8 mouse cellular contexts compared by ENCODE assay signal in genomic region chr15:30171493-30172195, GRCm38 (mm10). TPM values are rescaled to one million over a fixed set of nuclear protein-coding genes. Genes with fewer than 3 reads are reported as not detected.
DNase-seq lines count a peak whose midpoint lies in the region; ATAC-seq and TF ChIP-seq lines count a peak whose summit lies in the region.

No protein-coding gene starts in this region.

- no peak for TF ChIP-seq CTCF in E14TG2a.4 (conservative IDR thresholded peaks at IDR 0.05; ENCODE audit: low read length)
- no peak for TF ChIP-seq CTCF in liver, postnatal 0 days (IDR thresholded peaks at IDR 0.05; ENCODE audit: low read depth)

- peaks cover 63% of the 10 kb centered on the region for H3K27me3 ChIP-seq in E14TG2a.4 (ENCODE audit: insufficient read depth, low read length)
- H3K27me3 ChIP-seq in forebrain, embryonic 16.5 days (replicated peaks; ENCODE audit: control insufficient read depth, insufficient read depth, low read length), result no peaks in the 10 kb centered on the region
- H3K27me3 ChIP-seq in liver, postnatal 0 days (ENCODE audit: insufficient read depth, low read length), result peaks cover 39% of the 10 kb centered on the region

- H3K9me3 ChIP-seq in E14TG2a.4 (ENCODE audit: low read length), result no peaks in the 10 kb centered on the region
- no peaks in the 10 kb centered on the region for H3K9me3 ChIP-seq in forebrain, embryonic 16.5 days (ENCODE audit: control insufficient read depth, low read length)
- H3K9me3 ChIP-seq in liver, postnatal 0 days (ENCODE audit: low read length), result no peaks in the 10 kb centered on the region

- peak overlapping the region; percentile 87 for H3K4me3 ChIP-seq in E14TG2a.4 (replicated peaks; ENCODE audit: low read length)
- peak overlapping the region; percentile 89 for H3K4me3 ChIP-seq in forebrain, embryonic 16.5 days (replicated peaks; ENCODE audit: low read length)
- peak overlapping the region; percentile 42; the same call in 1 of the 2 replicates for H3K4me3 ChIP-seq in liver, postnatal 0 days (ENCODE audit: low read depth, low read length)

- H3K36me3 ChIP-seq in E14TG2a.4 (ENCODE audit: insufficient read depth, low read length), result no peaks in the 10 kb centered on the region
- no peaks in the 10 kb centered on the region for H3K36me3 ChIP-seq in forebrain, embryonic 16.5 days (ENCODE audit: control insufficient read depth, insufficient read depth)
- no peaks in the 10 kb centered on the region for H3K36me3 ChIP-seq in liver, postnatal 0 days (replicated peaks; ENCODE audit: insufficient read depth, low read length)

- H3K27ac ChIP-seq in forebrain, embryonic 16.5 days (ENCODE audit: low read length), result peak overlapping the region; percentile 99
- no peak overlapping the region for H3K27ac ChIP-seq in liver, postnatal 0 days (ENCODE audit: low read depth)

- H3K4me2 ChIP-seq in forebrain, embryonic 16.5 days (ENCODE audit: low read length), result peak overlapping the region; percentile 72
- H3K4me2 ChIP-seq in liver, postnatal 0 days (ENCODE audit: low read depth, low read length), result peak overlapping the region; percentile 70; the same call in 1 of the 2 replicates

- H3K4me1 ChIP-seq in E14TG2a.4 (replicated peaks; ENCODE audit: low read depth, low read length), result peaks cover 22% of the 10 kb centered on the region
- peaks cover 13% of the 10 kb centered on the region for H3K4me1 ChIP-seq in forebrain, embryonic 16.5 days (replicated peaks; ENCODE audit: control insufficient read depth, insufficient read depth, low read length)
- H3K4me1 ChIP-seq in liver, postnatal 0 days (ENCODE audit: insufficient read depth), result 0 out of 2 replicates have a peak, but pooled peaks cover 3% of the 10 kb centered on the region

- H3K9ac ChIP-seq in forebrain, embryonic 16.5 days (replicated peaks; ENCODE audit: low read depth, low read length), result peak overlapping the region; percentile 99
- H3K9ac ChIP-seq in liver, postnatal 0 days (replicated peaks), result no peak overlapping the region

- DNase-seq in embryo, embryonic 10 days (ENCODE audit: low spot score), result peak; percentile 10
- no peak for DNase-seq in embryo, embryonic 9.5 days (ENCODE audit: extremely low spot score)
- no peak for DNase-seq in liver, postnatal 0 days
- no peak for DNase-seq in right cerebral cortex, postnatal 4 days
- DNase-seq in layer of hippocampus, postnatal 25 days (ENCODE audit: extremely low spot score in 1 of 2, low spot score in 1 of 2), result no peak

- TF ChIP-seq EP300 in liver, postnatal 0 days (IDR thresholded peaks at IDR 0.05; ENCODE audit: low read depth), result no peak

- no peak for ATAC-seq in forebrain, embryonic 16.5 days
- no peak for ATAC-seq in liver, postnatal 0 days
- no peak for ATAC-seq in frontal cortex, adult (ENCODE audit: low TSS enrichment)

- WGBS in forebrain, embryonic 16.5 days, result 15% methylated on average over 11 of the region's 11 CpGs
- 16% methylated on average over 11 of the region's 11 CpGs for WGBS in liver, postnatal 0 days (ENCODE audit: insufficient replicate concordance)

RNA-seq across cellular contexts. Expression of gene Ctnnd2, which starts 0.7 kb away (rescaled TPM):
- polyA plus RNA-seq in forebrain, embryonic 16.5 days (2015; fragmentation: Nextera tagmentation; extraction: Ambion mirVana), result 71.7 and 82.7 TPM in 2 replicates
- polyA plus RNA-seq in liver, postnatal 0 days (2015; fragmentation: Nextera tagmentation; extraction: Ambion mirVana), result 0.05 and 0.15 TPM in 2 replicates
- total RNA-seq in layer of hippocampus, postnatal 25 days (2021), result 100 to 1,000 TPM; 212 to 235 TPM

Comparison
In these comparisons a context has a peak if more than half of its experiments do, and no peak if none do; other contexts are left out.
1. RNA of gene Ctnnd2, which starts 0.7 kb away (polyA plus RNA-seq): 71.7 to 82.7 TPM in forebrain, embryonic 16.5 days; 0.05 to 0.15 TPM in liver, postnatal 0 days; every median in the first group is over 10 times any median in the second.
2. Peak in every context shown above with its lines, with median percentiles within 50 percentile points of each other: H3K4me3 ChIP-seq.